Mouse (Mus musculus) layer of hippocampus, postnatal 36 days (tissue): ENCODE measurements around the gene Pex14. TPM values are rescaled to one million over a fixed set of nuclear protein-coding genes. Genes with fewer than 3 reads are reported as not detected.

Source experiments
- DNase-seq, 2 experiments: peaks; one replicate each; pipeline ENCODE4 v3.0.0; 2022
- total RNA-seq, 2 experiments: library from RNA; stranded (reverse); gene quantifications; 2 replicates each; pipeline ENCODE4 v1.2.3; 2021

Gene Pex14
- total RNA-seq, 2 experiments from 2014 or later: 43.6 to 44.0 TPM

DNA sequence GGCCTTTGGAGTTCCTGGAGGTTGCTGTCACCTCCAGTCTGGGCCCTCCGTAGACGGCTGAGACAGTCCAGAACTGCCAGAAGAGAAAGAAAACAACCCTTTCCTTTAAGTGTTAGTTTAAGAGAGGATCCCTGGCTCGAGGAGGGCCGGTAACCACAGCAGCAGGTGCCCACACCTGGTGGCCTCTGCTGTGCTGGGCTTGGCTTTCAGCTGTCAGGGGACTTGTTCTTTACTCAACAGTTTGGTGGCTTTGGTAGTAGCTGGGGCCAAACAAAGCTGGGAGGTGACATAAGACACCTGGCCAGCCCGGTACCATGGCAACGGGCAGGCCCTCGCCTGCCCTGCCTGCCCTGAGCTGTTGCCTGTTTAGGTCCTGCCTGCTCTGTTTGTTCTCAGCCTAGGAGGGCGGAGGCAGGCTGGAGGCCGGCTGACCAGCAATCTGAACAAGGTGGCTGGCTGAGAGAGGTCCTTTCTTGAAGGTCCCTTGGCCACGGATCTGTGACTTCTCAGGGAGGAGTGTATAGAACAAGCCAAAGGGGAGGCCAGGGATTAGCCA lies 151.8 kb downstream of the Pex14 start:
- DNase-seq: no peak

DNA sequence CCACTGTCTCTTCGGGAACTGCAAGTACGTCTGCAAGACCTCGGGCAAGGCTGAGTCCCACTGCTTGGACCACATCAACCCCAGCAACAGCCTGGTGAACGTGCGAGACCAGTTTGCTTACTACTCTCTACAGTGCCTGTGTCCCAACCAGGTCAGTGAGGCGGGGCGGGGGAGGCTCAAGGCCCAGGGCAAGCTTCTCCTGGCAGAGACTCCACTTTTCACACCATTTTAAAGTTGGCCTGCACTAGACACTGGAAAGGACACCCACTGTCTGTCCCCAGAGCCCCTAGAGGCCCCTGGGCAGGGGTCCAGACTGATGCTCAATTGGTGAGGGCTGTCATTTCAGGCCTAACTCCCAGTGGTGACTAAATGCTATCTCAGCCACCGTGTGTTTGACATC lies 153.6 kb downstream of the Pex14 start:
- no peak for DNase-seq

- peak; percentile 46 to 50 for DNase-seq
These were observed 154.2 kb downstream of the Pex14 start for GRCm38 (mm10) chr4:148945476-148945881.

DNA sequence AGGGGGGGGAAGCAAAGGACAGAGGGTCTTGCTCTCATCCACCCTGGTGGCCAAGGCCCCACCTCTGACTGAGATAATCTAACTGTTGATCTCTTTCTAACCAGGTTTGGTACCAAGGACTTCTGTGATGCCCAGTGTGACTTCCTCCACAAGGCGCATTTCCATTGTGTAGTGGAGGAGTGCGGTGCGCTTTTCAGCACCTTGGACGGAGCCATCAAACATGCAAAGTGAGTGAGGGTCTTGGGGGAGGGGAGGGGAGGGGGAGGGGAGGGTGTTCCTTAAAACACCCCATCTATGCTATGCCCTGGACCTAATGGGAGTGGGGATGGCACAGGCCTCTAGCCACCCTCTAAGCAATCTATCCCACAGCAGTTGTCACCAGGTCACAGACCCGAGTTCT lies 156.6 kb downstream of the Pex14 start:
- DNase-seq: no peak

DNA sequence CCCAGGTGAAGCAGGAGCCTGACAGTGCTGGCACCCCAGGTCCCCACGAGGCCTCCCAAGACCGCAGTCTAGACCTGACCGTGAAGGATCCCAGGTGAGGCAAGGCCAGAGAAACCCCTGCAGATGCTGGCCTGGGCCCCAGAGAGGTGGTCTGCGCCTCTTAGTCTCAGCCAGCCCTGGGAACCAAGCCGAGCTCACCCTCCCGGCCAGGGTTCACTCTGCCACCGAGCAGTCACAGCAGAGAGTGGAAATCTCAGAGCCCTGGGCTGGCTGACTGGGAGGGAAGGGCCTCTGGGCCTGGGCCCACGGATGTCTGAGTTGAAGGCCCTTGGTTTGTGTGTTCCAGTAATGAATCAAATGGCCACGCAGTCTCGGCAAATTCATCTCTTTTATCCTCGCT lies 158.4 kb downstream of the Pex14 start:
- no peak for DNase-seq

DNA sequence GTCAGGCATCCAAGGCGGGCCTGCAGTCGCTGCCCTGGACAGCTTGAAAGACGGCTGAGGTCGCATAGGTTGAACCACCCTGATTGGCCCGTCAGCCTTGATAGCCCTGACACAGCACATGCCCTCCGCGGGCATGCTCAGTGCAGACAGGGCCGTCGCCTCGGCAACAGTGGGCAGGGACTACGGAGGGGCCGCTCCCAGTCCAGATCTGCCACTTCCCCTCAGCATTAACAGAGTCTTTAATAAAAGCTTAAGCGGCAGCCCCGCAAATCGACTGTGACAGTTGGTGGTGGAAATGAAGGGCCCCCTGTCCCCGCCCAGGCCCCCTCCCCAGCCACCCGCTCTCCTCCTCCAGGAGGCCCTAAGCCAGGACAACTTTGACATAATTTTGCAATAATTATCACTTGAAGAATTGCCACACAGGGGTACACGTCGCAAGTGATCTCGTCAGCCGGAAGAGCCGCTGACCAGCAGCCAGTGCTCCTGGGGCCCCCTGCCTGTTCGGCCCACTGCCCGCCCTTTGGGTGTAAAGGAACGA lies 158.9 kb downstream of the Pex14 start:
- DNase-seq: peak; percentile 23 to 24

- DNase-seq: no peak
These were observed 161.1 kb downstream of the Pex14 start for GRCm38 (mm10) chr4:148938546-148938945.

- DNase-seq: no peak
These were observed 162.9 kb downstream of the Pex14 start for GRCm38 (mm10) chr4:148936727-148937126.

- DNase-seq: no peak
These were observed 163.6 kb downstream of the Pex14 start for GRCm38 (mm10) chr4:148936111-148936510.

- DNase-seq: peak; percentile 51 to 65
These were observed 164.5 kb downstream of the Pex14 start for GRCm38 (mm10) chr4:148935211-148935610.

GRCm38 (mm10) chr4:148933109-148933508 lies 166.6 kb downstream of the Pex14 start:
- no peak for DNase-seq

GRCm38 (mm10) chr4:148930721-148931229 lies 168.9 kb downstream of the Pex14 start:
- DNase-seq: no peak

- DNase-seq: no peak
These were observed 170.8 kb downstream of the Pex14 start for GRCm38 (mm10) chr4:148928876-148929275.

DNA sequence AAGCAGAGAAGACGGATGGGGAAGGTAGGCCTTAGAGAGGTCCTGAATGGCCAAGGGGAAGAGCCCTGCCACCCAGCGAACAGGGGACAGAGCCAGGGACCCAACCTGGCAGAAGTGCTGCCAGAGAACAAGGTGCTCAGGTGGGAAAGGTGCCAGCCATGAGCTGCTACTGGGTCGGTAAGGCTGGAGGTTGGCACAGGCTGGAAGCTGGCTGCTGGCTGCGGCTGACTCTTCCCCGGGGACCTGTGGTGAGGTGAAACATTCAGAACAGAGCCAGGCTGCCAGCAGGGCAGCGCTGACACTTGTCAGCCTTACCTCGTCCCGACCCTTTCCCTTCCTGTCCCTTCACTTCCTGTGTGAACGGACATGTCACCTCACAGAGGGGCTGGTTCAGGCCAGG lies 171.4 kb downstream of the Pex14 start:
- DNase-seq: no peak

GRCm38 (mm10) chr4:148926459-148926858 lies 173.2 kb downstream of the Pex14 start:
- no peak for DNase-seq

DNA sequence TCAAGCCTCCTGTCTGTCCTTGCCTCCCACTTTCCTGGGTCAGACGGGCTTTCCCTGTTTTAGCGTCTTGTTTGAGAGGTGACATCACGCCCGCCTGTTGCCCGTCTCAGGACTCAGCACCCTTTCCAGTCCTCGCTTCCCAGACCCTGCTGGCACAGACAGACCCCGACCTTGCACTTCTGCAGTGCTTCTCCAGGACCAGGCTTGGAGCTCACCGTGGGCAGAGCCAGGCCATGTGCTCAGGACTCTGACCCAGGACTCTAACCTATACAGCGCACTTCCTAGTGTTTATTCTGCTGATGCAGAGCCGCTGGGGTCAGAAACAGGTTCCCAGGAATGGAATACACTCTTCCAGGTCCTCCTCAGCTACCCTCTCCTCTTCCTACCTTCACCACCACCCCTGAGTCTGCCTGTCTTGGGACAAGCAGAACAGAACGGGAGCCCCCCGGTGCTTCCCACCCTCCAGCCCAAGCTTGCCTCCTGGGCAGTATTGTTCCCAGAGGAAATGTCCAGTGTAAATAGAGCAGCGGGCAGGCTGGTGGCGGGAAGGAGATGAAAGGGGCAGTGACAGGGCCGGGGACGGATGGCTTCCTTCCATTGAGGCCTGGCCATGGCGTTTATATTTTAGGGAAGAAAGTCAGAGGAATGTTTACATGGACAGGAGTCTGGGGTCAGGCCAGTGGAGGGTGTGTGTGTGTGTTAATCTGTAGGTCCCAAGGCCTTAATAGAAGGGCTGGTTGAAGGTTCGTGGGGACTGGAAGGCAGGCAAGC lies 173.9 kb downstream of the Pex14 start:
- no peak for DNase-seq

DNA sequence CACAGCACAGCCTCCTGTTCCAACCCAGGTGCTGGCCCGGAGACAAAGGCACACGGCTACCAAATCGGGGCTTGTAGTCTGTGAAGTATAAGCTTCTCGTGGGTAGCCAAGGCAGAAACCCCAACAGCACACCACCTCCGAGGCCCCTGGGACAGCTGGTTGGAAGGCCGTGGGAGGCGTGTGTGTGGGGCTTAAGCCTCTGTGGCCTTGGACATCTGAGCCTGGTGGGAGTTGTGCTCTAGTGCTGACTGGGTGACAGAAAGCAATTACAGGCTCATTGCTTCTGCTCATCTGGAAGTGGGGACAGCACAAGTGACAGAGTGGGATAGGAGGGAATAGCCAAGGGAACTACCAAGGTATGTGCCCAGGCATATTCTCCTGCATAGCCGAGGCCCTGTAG lies 175.7 kb downstream of the Pex14 start:
- no peak for DNase-seq

GRCm38 (mm10) chr4:148923414-148923813 lies 176.3 kb downstream of the Pex14 start:
- no peak for DNase-seq

DNA sequence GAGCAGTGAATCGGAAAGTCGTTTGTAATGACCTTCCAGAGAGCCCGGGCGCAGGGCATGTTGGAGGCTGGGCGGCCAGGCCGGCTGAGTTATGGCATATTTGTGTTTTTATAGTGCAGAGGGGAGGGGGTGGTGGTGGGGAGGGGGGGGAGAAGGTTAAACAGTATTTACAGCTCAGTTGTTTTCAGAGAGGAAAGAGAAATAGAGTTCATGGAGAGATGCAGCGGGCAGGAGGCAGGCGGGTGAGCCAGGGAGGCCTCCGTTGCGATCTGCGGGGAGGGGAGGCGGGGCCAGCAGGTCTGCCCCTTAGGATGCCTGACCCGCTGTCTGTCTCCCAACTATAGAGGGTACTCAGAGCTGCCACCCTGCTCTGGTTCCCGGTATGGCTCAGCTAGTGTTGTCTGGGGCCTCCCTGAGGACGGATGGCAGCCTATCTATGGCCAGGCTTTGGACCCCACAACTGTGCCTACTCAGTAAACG lies 177.4 kb downstream of the Pex14 start:
- no peak for DNase-seq

DNA sequence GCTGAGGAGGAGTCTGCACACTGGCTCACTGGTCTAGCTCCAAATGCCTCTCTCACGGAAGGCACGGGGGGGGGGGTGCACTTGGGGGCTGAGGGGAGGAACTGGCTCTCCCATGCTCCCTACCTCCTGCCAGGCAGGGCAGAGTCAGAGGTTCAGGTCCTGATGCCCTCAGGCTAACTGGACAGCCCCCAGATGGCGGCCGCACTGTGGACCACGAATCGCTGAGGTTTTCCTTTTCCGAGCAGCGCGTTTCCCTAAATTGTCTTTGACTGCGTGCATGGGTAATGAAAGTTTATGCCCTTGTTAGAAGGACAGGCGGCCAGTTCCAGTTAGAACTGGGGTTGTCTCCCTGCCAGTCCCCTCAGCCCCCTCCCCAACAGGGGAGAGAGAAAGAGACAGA lies 179.1 kb downstream of the Pex14 start:
- no peak for DNase-seq

GRCm38 (mm10) chr4:148918707-148919447 lies 180.8 kb downstream of the Pex14 start:
- no peak for DNase-seq

DNA sequence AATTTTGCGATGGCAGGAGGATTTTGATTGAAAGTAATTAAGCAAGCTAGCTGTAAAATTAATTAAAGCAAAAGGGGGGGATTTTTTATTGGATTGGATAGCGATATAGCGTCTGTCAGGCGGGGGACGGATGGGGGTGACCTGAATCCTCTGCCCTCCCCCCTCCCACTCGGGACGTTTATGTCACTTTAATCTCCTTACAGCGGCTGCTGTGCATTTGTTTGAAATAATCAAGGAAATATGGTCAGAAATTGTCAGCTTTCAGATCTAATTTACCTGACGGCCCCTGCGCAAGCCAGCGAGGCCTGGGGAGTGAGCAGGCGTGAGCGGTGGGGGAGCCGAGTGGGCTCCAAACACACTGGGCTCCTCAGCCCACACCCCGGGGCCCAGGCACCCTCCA lies 183.8 kb downstream of the Pex14 start:
- no peak for DNase-seq
